Mouse (Mus musculus): ENCODE data around the gene Spred3.
A peak's percentile ranks its signal among the peaks of the same experiment; 100 is the strongest.
"Not testable (repeated sequence)": the region's sequence is repeated elsewhere in the genome, so short reads cannot be mapped to it uniquely, and the experiment has no call there.

Spred3 gene

GRCm38 (mm10) chr7:29170066-29170754 lies at the start of gene Spred3, which contains the start of gene Ggn:
Spred3 (minus strand) TSS chr7:29170411.
Ggn (plus strand) TSS chr7:29170210.
- DNase-seq, result peak; percentile 92 to 94

- DNase-seq, result no peak
Observed at GRCm38 (mm10) chr7:29214846-29215245, 44.6 kb upstream of the Spred3 start.

- no peak for DNase-seq
Observed at GRCm38 (mm10) chr7:29214236-29214635, 44.0 kb upstream of the Spred3 start.

GRCm38 (mm10) chr7:29213675-29214082 lies 43.5 kb upstream of the Spred3 start, which contains the start of gene Catsperg1:
Catsperg1 (minus strand) TSS chr7:29214035.
- DNase-seq, result peak in 1 of 2 experiments; percentile 54

GRCm38 (mm10) chr7:29212775-29213560 lies 42.8 kb upstream of the Spred3 start:
- DNase-seq, result not testable (repeated sequence)

GRCm38 (mm10) chr7:29212199-29212765 lies 42.1 kb upstream of the Spred3 start:
- peak; percentile 28 to 48 for DNase-seq

GRCm38 (mm10) chr7:29211415-29212198 lies 41.4 kb upstream of the Spred3 start:
- DNase-seq, result peak; percentile 86 to 89

GRCm38 (mm10) chr7:29211013-29211412 lies 40.8 kb upstream of the Spred3 start:
- DNase-seq, result peak; percentile 55 to 71

- no peak for DNase-seq
Observed at GRCm38 (mm10) chr7:29202577-29202976, 32.4 kb upstream of the Spred3 start.

GRCm38 (mm10) chr7:29194230-29194629 lies 24.0 kb upstream of the Spred3 start:
- not testable (repeated sequence) for DNase-seq

GRCm38 (mm10) chr7:29181323-29181722 lies 11.1 kb upstream of the Spred3 start:
- not testable (repeated sequence) for DNase-seq

GRCm38 (mm10) chr7:29180854-29181236 lies 10.6 kb upstream of the Spred3 start:
- no peak for DNase-seq

GRCm38 (mm10) chr7:29180077-29180853 lies 10.1 kb upstream of the Spred3 start, which contains the start of gene Psmd8:
Psmd8 (minus strand) TSS chr7:29180701.
- DNase-seq, result peak; percentile 96 to 99

GRCm38 (mm10) chr7:29179323-29179722 lies 9.1 kb upstream of the Spred3 start:
- DNase-seq, result no peak

GRCm38 (mm10) chr7:29178106-29178505 lies 7.9 kb upstream of the Spred3 start:
- peak in 1 of 2 experiments; percentile 49 for DNase-seq

GRCm38 (mm10) chr7:29172390-29173016 lies 2.3 kb upstream of the Spred3 start:
- no peak for DNase-seq

GRCm38 (mm10) chr7:29171562-29172097 lies 1.4 kb upstream of the Spred3 start:
- DNase-seq, result no peak

GRCm38 (mm10) chr7:29170755-29171561 lies 747 bp upstream of the Spred3 start:
- no peak for DNase-seq

GRCm38 (mm10) chr7:29169231-29170065 lies 763 bp downstream of the Spred3 start:
- peak; percentile 83 to 90 for DNase-seq

Measured in kidney, postnatal 25 days (tissue).